Mouse (Mus musculus): ENCODE data around the gene Tprn.

DNA sequence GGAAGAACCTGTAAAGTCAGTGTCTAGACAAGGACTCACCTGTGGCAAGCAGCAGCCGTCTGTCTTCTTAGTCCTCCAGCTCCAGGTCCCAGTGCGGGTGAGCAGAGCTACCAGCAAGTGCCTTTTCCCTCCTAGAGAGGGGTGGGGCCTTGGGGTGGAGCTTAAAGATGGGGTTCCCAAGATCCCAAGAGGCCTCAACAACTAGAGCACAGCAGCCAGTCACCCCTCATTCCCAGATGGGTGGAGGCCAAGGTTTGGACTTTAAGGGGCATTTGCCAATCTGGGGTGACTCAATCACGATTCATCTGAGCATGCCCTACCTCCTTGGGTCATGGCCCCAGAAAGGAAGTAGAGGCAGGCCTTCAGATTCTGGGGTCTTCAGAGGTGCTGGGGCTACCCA, 22.7 kb upstream of the Tprn start:
- TF ChIP-seq CTCF (IDR thresholded peaks at IDR 0.05; ENCODE audit: extremely low read depth, insufficient read length, insufficient replicate concordance, low read depth, low read length): no peak
- TF ChIP-seq POLR2A (IDR thresholded peaks at IDR 0.05; ENCODE audit: low read depth, low read length): no peak

Measured in small intestine, adult 2 months (tissue).